Mouse (Mus musculus): Measurements from ENCODE around the gene Gm49403. TPM values are rescaled to one million over a fixed set of nuclear protein-coding genes. Genes with fewer than 3 reads are reported as not detected.
A peak's percentile ranks its signal among the peaks of the same experiment; 100 is the strongest.

Gene Gm49403
- polyA plus RNA-seq, 1 experiment from 2014 or later: not detected

GRCm38 (mm10) chr19:8842961-8843360 lies 40.8 kb upstream of the Gm49403 start:
- no peak for ATAC-seq (replicated peaks; ENCODE audit: insufficient number of reproducible peaks, low FRiP score, low TSS enrichment, low read depth)
- Histone ChIP-seq H3K4me2 (ENCODE audit: low read depth, low read length) (no peak overlapping the region), H3K9me3 (replicated peaks; ENCODE audit: control insufficient read depth, low read length) (no peaks in the 10 kb centered on the region), H3K27ac (replicated peaks; ENCODE audit: low read depth, low read length) (no peak overlapping the region), H3K36me3 (replicated peaks; ENCODE audit: control insufficient read depth, insufficient read depth, low read depth, low read length) (no peaks in the 10 kb centered on the region), H3K9ac (replicated peaks; ENCODE audit: low read length) (no peak overlapping the region), H3K4me1 (ENCODE audit: control insufficient read depth, insufficient read depth, low read length) (peaks cover 2% of the 10 kb centered on the region; the same call in 1 of the 2 replicates), H3K4me3 (ENCODE audit: low read depth, low read length) (no peak overlapping the region), H3K27me3 (ENCODE audit: control insufficient read depth, insufficient read depth, low read length) (no peaks in the 10 kb centered on the region)
- 87% methylated on average over 6 of the region's 6 CpGs for WGBS
- DNase-seq (ENCODE audit: low spot score): no peak

- no peak for ATAC-seq (replicated peaks; ENCODE audit: insufficient number of reproducible peaks, low FRiP score, low TSS enrichment, low read depth)
- Histone ChIP-seq H3K4me1 (ENCODE audit: control insufficient read depth, insufficient read depth, low read length) (0 out of 2 replicates have a peak, but pooled peaks cover 2% of the 10 kb centered on the region), H3K4me2 (ENCODE audit: low read depth, low read length) (no peak overlapping the region), H3K9ac (replicated peaks; ENCODE audit: low read length) (no peak overlapping the region), H3K27ac (replicated peaks; ENCODE audit: low read depth, low read length) (no peak overlapping the region), H3K27me3 (ENCODE audit: control insufficient read depth, insufficient read depth, low read length) (no peaks in the 10 kb centered on the region), H3K9me3 (replicated peaks; ENCODE audit: control insufficient read depth, low read length) (no peaks in the 10 kb centered on the region), H3K36me3 (replicated peaks; ENCODE audit: control insufficient read depth, insufficient read depth, low read depth, low read length) (no peaks in the 10 kb centered on the region), H3K4me3 (ENCODE audit: low read depth, low read length) (no peak overlapping the region)
- 67% methylated on average over 5 of the region's 5 CpGs for WGBS
- peak; percentile 89 for DNase-seq (ENCODE audit: low spot score)
These were observed 39.2 kb upstream of the Gm49403 start for GRCm38 (mm10) chr19:8844371-8845129.

GRCm38 (mm10) chr19:8848356-8848755 lies 35.4 kb upstream of the Gm49403 start:
- Histone ChIP-seq H3K27me3 (ENCODE audit: control insufficient read depth, insufficient read depth, low read length) (no peaks in the 10 kb centered on the region), H3K9me3 (replicated peaks; ENCODE audit: control insufficient read depth, low read length) (no peaks in the 10 kb centered on the region), H3K4me3 (ENCODE audit: low read depth, low read length) (no peak overlapping the region), H3K9ac (replicated peaks; ENCODE audit: low read length) (no peak overlapping the region), H3K36me3 (replicated peaks; ENCODE audit: control insufficient read depth, insufficient read depth, low read depth, low read length) (no peaks in the 10 kb centered on the region), H3K4me1 (ENCODE audit: control insufficient read depth, insufficient read depth, low read length) (peaks cover 4% of the 10 kb centered on the region), H3K27ac (replicated peaks; ENCODE audit: low read depth, low read length) (no peak overlapping the region), H3K4me2 (ENCODE audit: low read depth, low read length) (no peak overlapping the region)
- DNase-seq (ENCODE audit: low spot score) (no peak), ATAC-seq (replicated peaks; ENCODE audit: insufficient number of reproducible peaks, low FRiP score, low TSS enrichment, low read depth) (no peak)
- WGBS: 72% methylated on average over 5 of the region's 5 CpGs

GRCm38 (mm10) chr19:8850402-8850901 lies 33.3 kb upstream of the Gm49403 start, which contains the start of gene Lrrn4cl:
Lrrn4cl (plus strand) TSS chr19:8850768.
- H3K4me2 ChIP-seq (ENCODE audit: low read depth, low read length): no peak within 1 kb of the TSS
- ATAC-seq (replicated peaks; ENCODE audit: insufficient number of reproducible peaks, low FRiP score, low TSS enrichment, low read depth): no peak
- 16% methylated on average over 7 of the region's 7 CpGs for WGBS
- peak; percentile 55 for DNase-seq (ENCODE audit: low spot score)
- H3K27me3 ChIP-seq (ENCODE audit: control insufficient read depth, insufficient read depth, low read length): no peaks in the 10 kb centered on the region
- no peaks in the 10 kb centered on the region for H3K36me3 ChIP-seq (replicated peaks; ENCODE audit: control insufficient read depth, insufficient read depth, low read depth, low read length)
- H3K4me3 ChIP-seq (ENCODE audit: low read depth, low read length): no peak within 1 kb of the TSS
- 0 out of 2 replicates have a peak within 1 kb of the TSS, but pooled peaks have one; percentile 8 for H3K27ac ChIP-seq (replicated peaks; ENCODE audit: low read depth, low read length)
- no peaks in the 10 kb centered on the region for H3K9me3 ChIP-seq (replicated peaks; ENCODE audit: control insufficient read depth, low read length)
- peaks cover 4% of the 10 kb centered on the region for H3K4me1 ChIP-seq (ENCODE audit: control insufficient read depth, insufficient read depth, low read length)
- peak within 1 kb of the TSS; percentile 22; the same call in 1 of the 2 replicates for H3K9ac ChIP-seq (replicated peaks; ENCODE audit: low read length)

- Histone ChIP-seq H3K4me2 (ENCODE audit: low read depth, low read length) (no peak overlapping the region), H3K4me1 (ENCODE audit: control insufficient read depth, insufficient read depth, low read length) (peaks cover 4% of the 10 kb centered on the region), H3K4me3 (ENCODE audit: low read depth, low read length) (no peak overlapping the region), H3K9ac (replicated peaks; ENCODE audit: low read length) (no peak overlapping the region; the same call in 1 of the 2 replicates), H3K9me3 (replicated peaks; ENCODE audit: control insufficient read depth, low read length) (no peaks in the 10 kb centered on the region), H3K27me3 (ENCODE audit: control insufficient read depth, insufficient read depth, low read length) (no peaks in the 10 kb centered on the region), H3K27ac (replicated peaks; ENCODE audit: low read depth, low read length) (no peak overlapping the region), H3K36me3 (replicated peaks; ENCODE audit: control insufficient read depth, insufficient read depth, low read depth, low read length) (no peaks in the 10 kb centered on the region)
- ATAC-seq (replicated peaks; ENCODE audit: insufficient number of reproducible peaks, low FRiP score, low TSS enrichment, low read depth) (no peak), DNase-seq (ENCODE audit: low spot score) (no peak)
- WGBS: 55% methylated on average over 7 of the region's 7 CpGs
These were observed 32.1 kb upstream of the Gm49403 start for GRCm38 (mm10) chr19:8851639-8852038.

- H3K27ac ChIP-seq (replicated peaks; ENCODE audit: low read depth, low read length): no peak overlapping the region
- no peak for ATAC-seq (replicated peaks; ENCODE audit: insufficient number of reproducible peaks, low FRiP score, low TSS enrichment, low read depth)
- H3K36me3 ChIP-seq (replicated peaks; ENCODE audit: control insufficient read depth, insufficient read depth, low read depth, low read length): no peaks in the 10 kb centered on the region
- no peaks in the 10 kb centered on the region for H3K27me3 ChIP-seq (ENCODE audit: control insufficient read depth, insufficient read depth, low read length)
- H3K4me3 ChIP-seq (ENCODE audit: low read depth, low read length): no peak overlapping the region
- no peak for DNase-seq (ENCODE audit: low spot score)
- H3K4me2 ChIP-seq (ENCODE audit: low read depth, low read length): no peak overlapping the region
- H3K4me1 ChIP-seq (ENCODE audit: control insufficient read depth, insufficient read depth, low read length): peaks cover 4% of the 10 kb centered on the region
- H3K9me3 ChIP-seq (replicated peaks; ENCODE audit: control insufficient read depth, low read length): no peaks in the 10 kb centered on the region
- 60% methylated on average over 10 of the region's 10 CpGs for WGBS
- H3K9ac ChIP-seq (replicated peaks; ENCODE audit: low read length): peak overlapping the region; percentile 9; the same call in 1 of the 2 replicates
These were observed 31.3 kb upstream of the Gm49403 start for GRCm38 (mm10) chr19:8852236-8852928.

GRCm38 (mm10) chr19:8853117-8853516 lies 30.6 kb upstream of the Gm49403 start:
- H3K27ac ChIP-seq (replicated peaks; ENCODE audit: low read depth, low read length): no peak overlapping the region
- no peaks in the 10 kb centered on the region for H3K9me3 ChIP-seq (replicated peaks; ENCODE audit: control insufficient read depth, low read length)
- WGBS: 79% methylated on average over 3 of the region's 3 CpGs
- H3K36me3 ChIP-seq (replicated peaks; ENCODE audit: control insufficient read depth, insufficient read depth, low read depth, low read length): no peaks in the 10 kb centered on the region
- H3K4me3 ChIP-seq (ENCODE audit: low read depth, low read length): no peak overlapping the region
- ATAC-seq (replicated peaks; ENCODE audit: insufficient number of reproducible peaks, low FRiP score, low TSS enrichment, low read depth) (no peak), DNase-seq (ENCODE audit: low spot score) (no peak)
- no peak overlapping the region for H3K9ac ChIP-seq (replicated peaks; ENCODE audit: low read length)
- H3K4me2 ChIP-seq (ENCODE audit: low read depth, low read length): no peak overlapping the region
- H3K27me3 ChIP-seq (ENCODE audit: control insufficient read depth, insufficient read depth, low read length): no peaks in the 10 kb centered on the region
- H3K4me1 ChIP-seq (ENCODE audit: control insufficient read depth, insufficient read depth, low read length): peaks cover 4% of the 10 kb centered on the region

GRCm38 (mm10) chr19:8857689-8858088 lies 26.0 kb upstream of the Gm49403 start:
- Histone ChIP-seq H3K9ac (replicated peaks; ENCODE audit: low read length) (no peak overlapping the region), H3K36me3 (replicated peaks; ENCODE audit: control insufficient read depth, insufficient read depth, low read depth, low read length) (no peaks in the 10 kb centered on the region), H3K9me3 (replicated peaks; ENCODE audit: control insufficient read depth, low read length) (no peaks in the 10 kb centered on the region), H3K4me2 (ENCODE audit: low read depth, low read length) (no peak overlapping the region), H3K27me3 (ENCODE audit: control insufficient read depth, insufficient read depth, low read length) (no peaks in the 10 kb centered on the region), H3K4me1 (ENCODE audit: control insufficient read depth, insufficient read depth, low read length) (no peaks in the 10 kb centered on the region), H3K4me3 (ENCODE audit: low read depth, low read length) (no peak overlapping the region), H3K27ac (replicated peaks; ENCODE audit: low read depth, low read length) (no peak overlapping the region)
- WGBS: 37% methylated on average over 4 of the region's 4 CpGs
- DNase-seq (ENCODE audit: low spot score) (peak; percentile 64), ATAC-seq (replicated peaks; ENCODE audit: insufficient number of reproducible peaks, low FRiP score, low TSS enrichment, low read depth) (no peak)
